Mouse (Mus musculus) gastrocnemius, postnatal 4 days (tissue): ENCODE data around the gene Ctu2. TPM values are rescaled to one million over a fixed set of nuclear protein-coding genes. Genes with fewer than 3 reads are reported as not detected.

ENCODE experiments used
- microRNA-seq: library from miRNA; unstranded; fragments of <30 nt; microRNA quantifications from one replicate; pipeline ENCODE4 v1.2.0, GENCODE M21; 2021
- total RNA-seq, 2 experiments: library from RNA; stranded (reverse); gene quantifications; 2 replicates each; pipeline ENCODE4 v1.2.3; 2021

Ctu2 gene
- total RNA-seq, 2 experiments from 2014 or later: 18.3 to 18.9 TPM

Small RNA genes lying within 50 kb of the gene (microRNA-seq; reads per million reads assigned to microRNA genes)
- gene Gm24366: not detected

Other genes starting within 250 kb of the Ctu2 start
- gene Zfpm1, start 194.0 kb upstream of the Ctu2 start, total RNA-seq: 10 to 100 TPM; 10.6 to 13.6 TPM
- gene Trhr2, start 115.4 kb upstream of the Ctu2 start, total RNA-seq: not detected
- 10 to 100 TPM; 37.2 to 42.8 TPM for gene Zc3h18, start 99.5 kb upstream of the Ctu2 start, total RNA-seq
- not detected for gene Il17c, start 54.1 kb upstream of the Ctu2 start, total RNA-seq
- 10 to 100 TPM; 51.7 to 64.2 TPM for gene Cyba, start 43.2 kb upstream of the Ctu2 start, total RNA-seq
- 10 to 100 TPM; 14.7 to 18.4 TPM for gene Mvd, start 32.7 kb upstream of the Ctu2 start, total RNA-seq
- 1 to 10 TPM; 4.9 to 7.7 TPM for gene Snai3, start 15.4 kb upstream of the Ctu2 start, total RNA-seq
- 10 to 100 TPM; 36.9 to 40.1 TPM for gene Rnf166, start 79 bp upstream of the Ctu2 start, total RNA-seq
- gene Piezo1, start 75.2 kb downstream of the Ctu2 start, total RNA-seq: 10 to 100 TPM; 51.5 to 54.6 TPM
- 10 to 100 TPM; 14.7 to 17.1 TPM for gene Cdt1, start 91.9 kb downstream of the Ctu2 start, total RNA-seq
- 10 to 100 TPM; 37.0 to 40.0 TPM for gene Aprt, start 100.8 kb downstream of the Ctu2 start, total RNA-seq
- 10 to 100 TPM in 1 of 2 experiments, 1 to 10 TPM in 1; 9.7 to 10.3 TPM for gene Galns, start 135.3 kb downstream of the Ctu2 start, total RNA-seq
- 10 to 100 TPM; 45.6 to 49.6 TPM for gene Trappc2l, start 135.5 kb downstream of the Ctu2 start, total RNA-seq
- not detected for gene Pabpn1l, start 146.6 kb downstream of the Ctu2 start, total RNA-seq
- gene Cbfa2t3, start 223.0 kb downstream of the Ctu2 start, total RNA-seq: 10 to 100 TPM; 18.9 TPM